23 mouse cellular contexts compared by ENCODE assay signal in genomic region chr12:117512468-117512867, GRCm38 (mm10). TPM values are rescaled to one million over a fixed set of nuclear protein-coding genes. Genes with fewer than 3 reads are reported as not detected.
DNase-seq lines count a peak whose midpoint lies in the region; ATAC-seq lines count a peak whose summit lies in the region.
"Had no signal": no experiment of that assay in that cellular context is flagged by ENCODE, and none has a peak within 500 bp of the region (broad histone marks: within the 10 kb centered on the region; RNA-seq: fewer than 3 reads in every experiment).

No protein-coding gene starts in this region.

- no peak overlapping the region for H3K9ac ChIP-seq in midbrain, embryonic 14.5 days (replicated peaks; ENCODE audit: low read length)
- H3K9ac ChIP-seq in neural tube, embryonic 13.5 days, result no peak overlapping the region
- no peak overlapping the region for H3K9ac ChIP-seq in neural tube, embryonic 14.5 days (replicated peaks; ENCODE audit: low read depth, low read length)
- H3K9ac ChIP-seq: embryonic facial prominence, embryonic 12.5 days; forebrain, embryonic 15.5 days; forebrain, postnatal 0 days had no signal

- H3K36me3 ChIP-seq in heart, embryonic 10.5 days, result no peaks in the 10 kb centered on the region
- no peaks in the 10 kb centered on the region for H3K36me3 ChIP-seq in midbrain, embryonic 14.5 days (ENCODE audit: control insufficient read depth, insufficient read depth, low read length)
- H3K36me3 ChIP-seq in midbrain, embryonic 10.5 days, result no peaks in the 10 kb centered on the region
- H3K36me3 ChIP-seq in neural tube, embryonic 13.5 days, result no peaks in the 10 kb centered on the region
- H3K36me3 ChIP-seq in neural tube, embryonic 14.5 days (ENCODE audit: control insufficient read depth, insufficient read depth, low read length), result no peaks in the 10 kb centered on the region
- H3K36me3 ChIP-seq in limb, embryonic 10.5 days, result no peaks in the 10 kb centered on the region
- H3K36me3 ChIP-seq: embryonic facial prominence, embryonic 10.5 days; embryonic facial prominence, embryonic 12.5 days; forebrain, embryonic 15.5 days had no signal

- DNase-seq in heart, adult 11 months, result peak; percentile 76
- no peak for DNase-seq in heart, embryonic 10.5 days (ENCODE audit: low spot score)
- no peak for DNase-seq in midbrain, embryonic 14.5 days
- DNase-seq in midbrain, embryonic 10.5 days (ENCODE audit: low spot score), result no peak
- no peak for DNase-seq in layer of hippocampus, postnatal 25 days (ENCODE audit: extremely low spot score in 1 of 2, low spot score in 1 of 2)
- DNase-seq in limb, embryonic 10.5 days (ENCODE audit: low spot score), result no peak
- DNase-seq: adrenal gland, adult 8-10 months; adrenal gland, postnatal 14 days; adrenal gland, postnatal 36 days; cerebellum, adult 11-12 months; cerebellum, adult 2 months; cerebellum, adult 9-10 months; cerebellum, postnatal 10 days; cerebellum, postnatal 25 days; forebrain, postnatal 0 days had no signal

- H3K4me2 ChIP-seq in midbrain, embryonic 14.5 days (ENCODE audit: low read length), result no peak overlapping the region
- H3K4me2 ChIP-seq in neural tube, embryonic 13.5 days, result no peak overlapping the region
- no peak overlapping the region for H3K4me2 ChIP-seq in neural tube, embryonic 14.5 days (ENCODE audit: low read depth, low read length)
- H3K4me2 ChIP-seq: embryonic facial prominence, embryonic 12.5 days; forebrain, embryonic 15.5 days had no signal

- H3K4me3 ChIP-seq in heart, embryonic 10.5 days, result no peak overlapping the region
- H3K4me3 ChIP-seq in midbrain, embryonic 14.5 days (replicated peaks; ENCODE audit: low read depth, low read length), result no peak overlapping the region
- no peak overlapping the region for H3K4me3 ChIP-seq in midbrain, embryonic 10.5 days
- no peak overlapping the region for H3K4me3 ChIP-seq in neural tube, embryonic 13.5 days
- no peak overlapping the region for H3K4me3 ChIP-seq in neural tube, embryonic 14.5 days (ENCODE audit: low read depth, low read length)
- no peak overlapping the region for H3K4me3 ChIP-seq in limb, embryonic 10.5 days
- H3K4me3 ChIP-seq: embryonic facial prominence, embryonic 10.5 days; embryonic facial prominence, embryonic 12.5 days; forebrain, embryonic 15.5 days had no signal

- ATAC-seq in midbrain, embryonic 14.5 days (ENCODE audit: low FRiP score, low TSS enrichment), result no peak
- 0 out of 2 replicates have a peak, but pooled peaks have one; percentile 5 for ATAC-seq in neural tube, embryonic 13.5 days (ENCODE audit: low read depth)
- ATAC-seq in neural tube, embryonic 14.5 days (ENCODE audit: low read depth), result peak; percentile 41; the same call in 1 of the 2 replicates
- ATAC-seq: activated CD4-positive, CD25-positive, alpha-beta regulatory T cell, adult 4 months; forebrain, embryonic 15.5 days; Patski had no signal

- 84% methylated on average over 3 of the region's 3 CpGs for WGBS in heart, embryonic 10.5 days
- 77% methylated on average over 3 of the region's 3 CpGs for WGBS in midbrain, embryonic 14.5 days
- WGBS in midbrain, embryonic 10.5 days, result 91% methylated on average over 3 of the region's 3 CpGs
- 68% methylated on average over 3 of the region's 3 CpGs for WGBS in neural tube, embryonic 13.5 days
- WGBS in neural tube, embryonic 14.5 days, result 54% methylated on average over 3 of the region's 3 CpGs
- WGBS in limb, embryonic 10.5 days, result 86% methylated on average over 3 of the region's 3 CpGs

- no peaks in the 10 kb centered on the region for H3K27me3 ChIP-seq in heart, embryonic 10.5 days (ENCODE audit: insufficient read depth, poor library complexity, severe bottlenecking)
- no peaks in the 10 kb centered on the region for H3K27me3 ChIP-seq in midbrain, embryonic 14.5 days (ENCODE audit: control insufficient read depth, insufficient read depth, low read length)
- no peaks in the 10 kb centered on the region for H3K27me3 ChIP-seq in midbrain, embryonic 10.5 days (ENCODE audit: low read depth, poor library complexity, severe bottlenecking)
- H3K27me3 ChIP-seq in neural tube, embryonic 13.5 days, result no peaks in the 10 kb centered on the region
- H3K27me3 ChIP-seq in neural tube, embryonic 14.5 days (ENCODE audit: control insufficient read depth, insufficient read depth, low read length), result no peaks in the 10 kb centered on the region
- H3K27me3 ChIP-seq in limb, embryonic 10.5 days (ENCODE audit: low read depth, poor library complexity, severe bottlenecking), result no peaks in the 10 kb centered on the region
- H3K27me3 ChIP-seq: forebrain, embryonic 15.5 days; Patski had no signal

- no peak overlapping the region for H3K27ac ChIP-seq in heart, embryonic 10.5 days
- 0 out of 2 replicates have a peak overlapping the region, but pooled peaks have one; percentile 26 for H3K27ac ChIP-seq in midbrain, embryonic 14.5 days (replicated peaks; ENCODE audit: low read depth, low read length)
- no peak overlapping the region for H3K27ac ChIP-seq in midbrain, embryonic 10.5 days (replicated peaks)
- H3K27ac ChIP-seq in neural tube, embryonic 13.5 days (replicated peaks), result peak overlapping the region; percentile 67
- no peak overlapping the region; the same call in 1 of the 2 replicates for H3K27ac ChIP-seq in neural tube, embryonic 14.5 days (ENCODE audit: low read depth, low read length)
- H3K27ac ChIP-seq in limb, embryonic 10.5 days, result no peak overlapping the region
- H3K27ac ChIP-seq: embryonic facial prominence, embryonic 10.5 days; embryonic facial prominence, embryonic 12.5 days; forebrain, embryonic 15.5 days had no signal

- H3K9me3 ChIP-seq in heart, embryonic 10.5 days, result no peaks in the 10 kb centered on the region
- no peaks in the 10 kb centered on the region for H3K9me3 ChIP-seq in midbrain, embryonic 14.5 days (ENCODE audit: control insufficient read depth, low read length)
- no peaks in the 10 kb centered on the region for H3K9me3 ChIP-seq in midbrain, embryonic 10.5 days (replicated peaks)
- H3K9me3 ChIP-seq in neural tube, embryonic 13.5 days, result no peaks in the 10 kb centered on the region
- H3K9me3 ChIP-seq in neural tube, embryonic 14.5 days (ENCODE audit: control insufficient read depth, low read length), result no peaks in the 10 kb centered on the region
- H3K9me3 ChIP-seq in limb, embryonic 10.5 days (replicated peaks), result no peaks in the 10 kb centered on the region
- H3K9me3 ChIP-seq: embryonic facial prominence, embryonic 10.5 days; embryonic facial prominence, embryonic 12.5 days; forebrain, embryonic 15.5 days had no signal

- no peaks in the 10 kb centered on the region for H3K4me1 ChIP-seq in heart, embryonic 10.5 days
- peaks cover 13% of the 10 kb centered on the region for H3K4me1 ChIP-seq in midbrain, embryonic 14.5 days (ENCODE audit: control insufficient read depth, insufficient read depth, low read length)
- 0 out of 2 replicates have a peak, but pooled peaks cover 2% of the 10 kb centered on the region for H3K4me1 ChIP-seq in midbrain, embryonic 10.5 days
- H3K4me1 ChIP-seq in neural tube, embryonic 13.5 days (replicated peaks), result peaks cover 18% of the 10 kb centered on the region
- H3K4me1 ChIP-seq in neural tube, embryonic 14.5 days (ENCODE audit: control insufficient read depth, insufficient read depth, low read length), result peaks cover 7% of the 10 kb centered on the region; the same call in 1 of the 2 replicates
- H3K4me1 ChIP-seq in limb, embryonic 10.5 days, result peaks cover 6% of the 10 kb centered on the region; the same call in 1 of the 2 replicates
- H3K4me1 ChIP-seq: forebrain, embryonic 15.5 days had no signal

RNA-seq across cellular contexts. Expression of gene Rapgef5, which starts 3.8 kb away (rescaled TPM):
- polyA plus RNA-seq in heart, embryonic 10.5 days (2016; fragmentation: Nextera tagmentation; extraction: Ambion mirVana), result 9.4 and 17.8 TPM in 2 replicates
- polyA plus RNA-seq in midbrain, embryonic 14.5 days (2014; fragmentation: Nextera tagmentation; extraction: Ambion mirVana), result 42.1 and 50.8 TPM in 2 replicates
- polyA plus RNA-seq in midbrain, embryonic 10.5 days (2016; fragmentation: Nextera tagmentation; extraction: Ambion mirVana), result 6.1 and 9.4 TPM in 2 replicates
- 32.9 and 35.5 TPM in 2 replicates for polyA plus RNA-seq in neural tube, embryonic 13.5 days (2015; fragmentation: Nextera tagmentation; extraction: Ambion mirVana)
- polyA plus RNA-seq in neural tube, embryonic 14.5 days (2014; fragmentation: Nextera tagmentation; extraction: Ambion mirVana), result 37.4 and 39.4 TPM in 2 replicates
- total RNA-seq in layer of hippocampus, postnatal 25 days (2021), result 100 to 1,000 TPM; 167 to 174 TPM
- 5.8 and 6.3 TPM in 2 replicates for polyA plus RNA-seq in limb, embryonic 10.5 days (2016; fragmentation: Nextera tagmentation; extraction: Ambion mirVana)
- total RNA-seq: MEL had no signal

Comparison
In these comparisons a context has a peak if more than half of its experiments do, and no peak if none do; other contexts are left out.
1. H3K27ac ChIP-seq: peak in midbrain, embryonic 14.5 days (single experiment) and neural tube, embryonic 13.5 days (single experiment); none in heart, embryonic 10.5 days (single experiment), midbrain, embryonic 10.5 days (single experiment), neural tube, embryonic 14.5 days (single experiment) and limb, embryonic 10.5 days (single experiment).